In genomic region chr10:99161987-99162582, GRCm38 (mm10) we compare ENCODE assay signal across 8 mouse cellular contexts. TPM values are rescaled to one million over a fixed set of nuclear protein-coding genes. Genes with fewer than 3 reads are reported as not detected.
DNase-seq lines count a peak whose midpoint lies in the region; ATAC-seq and TF ChIP-seq lines count a peak whose summit lies in the region.
"Had no signal": no experiment of that assay in that cellular context is flagged by ENCODE, and none has a peak within 500 bp of the region (broad histone marks: within the 10 kb centered on the region; RNA-seq: fewer than 3 reads in every experiment).

No protein-coding gene starts in this region.

- H3K9me3 ChIP-seq in ES-Bruce4 (replicated peaks; ENCODE audit: control insufficient read depth, insufficient read depth, low read length, poor library complexity, severe bottlenecking): no peaks in the 10 kb centered on the region
- H3K9me3 ChIP-seq in forebrain, postnatal 0 days (ENCODE audit: low read length): no peaks in the 10 kb centered on the region

- no peak overlapping the region for H3K4me3 ChIP-seq in ES-Bruce4 (ENCODE audit: low read depth, low read length)
- no peak overlapping the region for H3K4me3 ChIP-seq in bone marrow macrophage, adult 2 months (ENCODE audit: insufficient read depth, low read length)
- no peak overlapping the region for H3K4me3 ChIP-seq in forebrain, postnatal 0 days (ENCODE audit: low read depth, low read length)

- H3K36me3 ChIP-seq in ES-Bruce4 (ENCODE audit: control insufficient read depth, insufficient read depth, low read length, poor library complexity, severe bottlenecking): no peaks in the 10 kb centered on the region
- no peaks in the 10 kb centered on the region; the same call in 1 of the 2 replicates for H3K36me3 ChIP-seq in forebrain, postnatal 0 days (ENCODE audit: insufficient read depth)

- DNase-seq in layer of hippocampus, adult 11-12 months (ENCODE audit: low spot score): peak; percentile 31
- no peak for DNase-seq in layer of hippocampus, postnatal 36 days
- DNase-seq in forebrain, postnatal 0 days: peak; percentile 45
- no peak for DNase-seq in urinary bladder, postnatal 25 days (ENCODE audit: low spot score)

- H3K4me1 ChIP-seq in ES-Bruce4 (ENCODE audit: control insufficient read depth, insufficient read depth, low read length): no peaks in the 10 kb centered on the region
- peaks cover 12% of the 10 kb centered on the region for H3K4me1 ChIP-seq in bone marrow macrophage, adult 2 months (ENCODE audit: control insufficient read depth, insufficient read depth, low read length)
- no peaks in the 10 kb centered on the region for H3K4me1 ChIP-seq in forebrain, postnatal 0 days (ENCODE audit: insufficient read depth)

- no peak for TF ChIP-seq EP300 in ES-Bruce4 (IDR thresholded peaks at IDR 0.05; ENCODE audit: insufficient read depth, low read depth, low read length)

- no peak for ATAC-seq in forebrain, postnatal 0 days
- peak; percentile 66 for ATAC-seq in megakaryocyte progenitor cell, adult 5-6 weeks (replicated peaks; ENCODE audit: poor library complexity)

- no peak overlapping the region for H3K27ac ChIP-seq in ES-Bruce4 (ENCODE audit: insufficient read depth, low read length)
- H3K27ac ChIP-seq in bone marrow macrophage, adult 2 months (ENCODE audit: insufficient read depth, low read depth, low read length): no peak overlapping the region
- H3K27ac ChIP-seq in forebrain, postnatal 0 days (ENCODE audit: low read depth, low read length): no peak overlapping the region

- no peak overlapping the region for H3K9ac ChIP-seq in ES-Bruce4 (ENCODE audit: low read depth, poor library complexity, severe bottlenecking)
- H3K9ac ChIP-seq in forebrain, postnatal 0 days: no peak overlapping the region

- H3K4me2 ChIP-seq in forebrain, postnatal 0 days (ENCODE audit: low read depth): no peak overlapping the region

- peak; percentile 48 for TF ChIP-seq CTCF in ES-Bruce4 (IDR thresholded peaks at IDR 0.05; ENCODE audit: low read depth, low read length)
- peak; percentile 46 for TF ChIP-seq CTCF in bone marrow macrophage, adult 2 months (IDR thresholded peaks at IDR 0.05; ENCODE audit: low read depth, low read length)
- peak; percentile 68 for TF ChIP-seq CTCF in forebrain, postnatal 0 days (IDR thresholded peaks at IDR 0.05; ENCODE audit: low read depth)

- no peak for TF ChIP-seq POLR2A in ES-Bruce4 (IDR thresholded peaks at IDR 0.05; ENCODE audit: insufficient read depth, low read length)
- TF ChIP-seq POLR2A in bone marrow macrophage, adult 2 months (IDR thresholded peaks at IDR 0.05; ENCODE audit: borderline replicate concordance, low read depth, low read length): no peak

- WGBS in forebrain, postnatal 0 days: 39% methylated on average over 8 of the region's 8 CpGs

- H3K27me3 ChIP-seq in ES-Bruce4 (ENCODE audit: control insufficient read depth, insufficient read depth, low read length, poor library complexity, severe bottlenecking): no peaks in the 10 kb centered on the region
- H3K27me3 ChIP-seq in forebrain, postnatal 0 days (ENCODE audit: insufficient read depth, low read length): no peaks in the 10 kb centered on the region

RNA-seq across cellular contexts. Expression of gene Phxr2, which starts 36.0 kb away (rescaled TPM):
- total RNA-seq in layer of hippocampus, postnatal 36 days (2021): not detected
- not detected in 2 replicates for polyA plus RNA-seq in ES-Bruce4 (2011; ENCODE audit: insufficient read depth, insufficient read length, low read depth, missing spikeins)
- not detected in 2 replicates for polyA plus RNA-seq in bone marrow macrophage, adult 2 months (2012; ENCODE audit: insufficient read depth, insufficient read length, missing spikeins)
- total RNA-seq in forebrain, postnatal 0 days (2014; rRNA removed): not detected in 2 replicates
- not detected in 2 replicates for polyA plus RNA-seq in forebrain, postnatal 0 days (2015; fragmentation: Nextera tagmentation; extraction: Ambion mirVana)
- total RNA-seq in megakaryocyte progenitor cell, adult 5-6 weeks (2015): not detected in 2 replicates
- total RNA-seq in megakaryocyte progenitor cell, adult 5-6 weeks (2017): not detected in 2 replicates
- total RNA-seq: heart, postnatal 14 days had no signal

RNA-seq across cellular contexts. Expression of gene Galnt4, which starts 54.1 kb away (rescaled TPM):
- total RNA-seq in layer of hippocampus, postnatal 36 days (2021): 1 to 10 TPM; 3.6 to 4.0 TPM
- polyA plus RNA-seq in ES-Bruce4 (2011; ENCODE audit: insufficient read depth, insufficient read length, low read depth, missing spikeins): 1.2 and 1.9 TPM in 2 replicates
- polyA plus RNA-seq in bone marrow macrophage, adult 2 months (2012; ENCODE audit: insufficient read depth, insufficient read length, missing spikeins): 11.0 and 12.5 TPM in 2 replicates
- 3.7 and 5.3 TPM in 2 replicates for total RNA-seq in forebrain, postnatal 0 days (2014; rRNA removed)
- polyA plus RNA-seq in forebrain, postnatal 0 days (2015; fragmentation: Nextera tagmentation; extraction: Ambion mirVana): 1.5 and 2.1 TPM in 2 replicates
- total RNA-seq in megakaryocyte progenitor cell, adult 5-6 weeks (2015): 8.5 and 10.8 TPM in 2 replicates
- 9.9 and 11.8 TPM in 2 replicates for total RNA-seq in megakaryocyte progenitor cell, adult 5-6 weeks (2017)

RNA-seq across cellular contexts. Expression of gene Poc1b, which starts 55.2 kb away (rescaled TPM):
- total RNA-seq in layer of hippocampus, postnatal 36 days (2021): 1 to 10 TPM; 6.9 to 9.0 TPM
- 17.8 and 19.3 TPM in 2 replicates for polyA plus RNA-seq in ES-Bruce4 (2011; ENCODE audit: insufficient read depth, insufficient read length, low read depth, missing spikeins)
- 16.4 and 21.8 TPM in 2 replicates for polyA plus RNA-seq in bone marrow macrophage, adult 2 months (2012; ENCODE audit: insufficient read depth, insufficient read length, missing spikeins)
- total RNA-seq in forebrain, postnatal 0 days (2014; rRNA removed): 10.1 and 12.4 TPM in 2 replicates
- 12.0 and 14.4 TPM in 2 replicates for polyA plus RNA-seq in forebrain, postnatal 0 days (2015; fragmentation: Nextera tagmentation; extraction: Ambion mirVana)
- 32.8 and 41.8 TPM in 2 replicates for total RNA-seq in megakaryocyte progenitor cell, adult 5-6 weeks (2015)
- total RNA-seq in megakaryocyte progenitor cell, adult 5-6 weeks (2017): 10.6 and 12.0 TPM in 2 replicates

Comparison
In these comparisons a context has a peak if more than half of its experiments do, and no peak if none do; other contexts are left out.
1. DNase-seq: peak in layer of hippocampus, adult 11-12 months (single experiment) and forebrain, postnatal 0 days (single experiment); none in layer of hippocampus, postnatal 36 days (0 of 2) and urinary bladder, postnatal 25 days (single experiment).
2. Peak in every context shown above with its lines, with median percentiles within 50 percentile points of each other: CTCF ChIP-seq.